Mouse (Mus musculus) frontal cortex, postnatal 36 days (tissue): ENCODE data around the gene Arpc5.
A peak's percentile ranks its signal among the peaks of the same experiment; 100 is the strongest.

Source experiments
- DNase-seq, 2 experiments: peaks; one replicate each; pipeline ENCODE4 v3.0.0; 2022; ENCODE audit warnings: low spot score in 2 of 2

The Arpc5 gene

DNA sequence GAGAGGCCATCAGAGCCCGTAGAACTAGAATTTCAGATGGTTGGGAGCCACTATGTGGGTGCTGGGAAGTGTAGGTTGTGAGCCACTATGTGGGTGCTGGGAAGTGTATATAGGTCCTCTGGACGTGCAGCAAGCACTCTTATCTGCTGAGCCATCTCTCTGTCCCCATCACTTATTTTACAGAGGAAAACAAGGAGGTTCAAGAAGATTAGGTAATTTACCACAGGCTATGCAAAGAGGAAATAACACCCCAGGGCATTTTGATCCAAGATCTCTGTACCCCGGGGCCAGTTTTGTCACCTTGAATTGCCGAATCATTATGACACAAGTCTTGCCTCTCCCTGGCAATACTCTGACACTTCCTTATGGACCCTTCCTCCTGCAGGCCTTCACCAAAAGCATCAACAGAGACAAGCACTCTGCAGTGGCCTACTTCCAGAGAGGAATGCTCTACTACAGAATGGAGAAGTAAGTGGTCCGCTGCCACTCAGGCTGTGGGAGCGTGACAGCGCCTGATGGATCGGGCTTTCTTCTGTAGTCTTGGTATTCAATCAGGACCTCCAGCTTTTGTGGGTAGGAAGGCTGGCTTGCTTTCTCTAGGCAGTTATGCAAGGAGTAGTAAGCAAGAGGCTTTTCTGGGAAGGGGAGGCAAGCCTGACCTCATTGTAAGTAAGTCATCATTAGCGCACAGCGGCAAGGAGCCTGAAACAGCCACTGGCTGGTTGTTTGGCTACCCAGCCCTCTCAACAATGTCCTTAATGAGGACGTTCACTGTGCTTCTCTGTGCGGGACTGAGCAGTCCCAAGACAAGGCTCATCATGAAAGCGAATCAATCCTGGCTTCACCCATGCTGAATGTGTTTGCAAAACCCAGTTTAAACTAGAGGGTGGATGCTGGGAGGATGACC is 44.4 kb downstream of the Arpc5 start:
- DNase-seq = no peak

DNA sequence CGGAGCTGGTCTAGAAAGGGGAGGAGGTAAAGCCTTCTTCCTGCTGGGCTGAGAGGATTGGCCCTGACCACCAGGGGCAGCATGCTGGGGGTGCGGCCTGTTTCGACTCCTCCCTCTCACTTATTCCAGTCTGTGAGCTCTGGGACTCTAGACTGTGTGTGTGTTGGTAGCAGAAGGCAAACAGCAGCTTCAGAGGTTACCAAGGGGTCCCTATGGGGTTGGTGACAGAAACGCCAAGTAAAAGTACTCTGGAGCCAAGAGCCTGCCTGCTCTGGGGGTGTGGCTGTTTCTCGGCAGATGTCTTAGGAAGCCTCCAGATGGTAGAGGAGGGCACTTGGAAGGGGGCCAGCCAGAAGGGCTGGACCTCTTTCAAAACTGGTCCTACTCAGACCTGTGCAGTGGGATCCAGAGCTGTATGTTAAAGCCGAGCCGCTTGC is 48.9 kb downstream of the Arpc5 start:
- DNase-seq = peak in 1 of 2 experiments; percentile 36

DNA sequence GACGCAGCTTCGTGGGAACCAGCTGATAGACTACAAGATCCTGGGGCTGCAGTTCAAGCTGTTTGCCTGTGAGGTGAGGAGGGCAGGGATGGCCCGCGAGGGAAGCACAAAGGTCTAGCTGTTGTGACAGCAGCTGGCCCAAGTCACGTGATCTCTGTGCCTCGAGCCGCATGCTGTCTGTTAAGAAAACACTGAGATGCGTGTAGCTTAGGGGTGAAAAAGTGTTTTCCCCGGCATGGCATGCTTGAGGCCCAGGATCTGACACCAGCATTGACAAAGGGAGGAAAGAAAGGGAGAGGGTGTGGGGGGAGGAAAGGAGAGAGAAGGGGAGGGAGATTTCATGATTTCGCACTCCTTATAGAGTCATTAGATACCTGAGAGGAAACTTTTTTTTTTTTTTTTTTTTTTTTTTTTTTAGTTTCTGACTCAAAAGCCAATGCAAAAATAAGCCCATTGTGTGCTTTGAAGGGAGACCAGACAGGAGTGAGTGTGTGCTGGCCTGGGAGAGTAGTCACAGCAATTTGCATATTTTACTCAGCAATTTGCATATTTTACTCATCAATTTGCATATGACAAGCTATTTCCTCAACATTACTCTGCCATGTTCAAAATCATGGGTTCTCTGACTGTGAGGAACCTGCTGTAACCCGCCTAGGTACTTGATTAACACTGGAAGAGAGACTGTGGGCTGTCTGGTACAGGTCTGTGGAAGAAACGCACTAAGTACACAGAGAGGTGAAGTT is 50.9 kb downstream of the Arpc5 start:
- DNase-seq = no peak

DNA sequence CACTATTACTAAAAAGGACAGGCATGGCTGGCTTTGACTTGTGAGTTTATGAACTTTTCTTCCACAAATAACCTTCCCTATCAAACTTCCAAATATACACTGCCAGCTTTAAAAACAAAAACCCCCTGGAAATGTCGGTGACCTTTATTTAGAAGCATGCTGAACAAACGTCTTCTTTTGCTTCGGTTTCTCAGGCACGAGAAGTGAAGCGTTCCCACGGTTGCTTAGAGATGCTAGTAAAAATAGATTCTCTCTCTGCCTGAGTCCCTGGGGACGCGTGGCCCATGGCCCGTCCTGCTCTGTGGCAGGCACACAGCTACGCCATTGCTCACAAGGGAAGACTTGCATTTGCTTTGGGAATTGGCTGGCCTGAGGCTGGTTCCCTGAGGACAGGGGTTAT is 51.5 kb downstream of the Arpc5 start:
- peak in 1 of 2 experiments; percentile 40 for DNase-seq

DNA sequence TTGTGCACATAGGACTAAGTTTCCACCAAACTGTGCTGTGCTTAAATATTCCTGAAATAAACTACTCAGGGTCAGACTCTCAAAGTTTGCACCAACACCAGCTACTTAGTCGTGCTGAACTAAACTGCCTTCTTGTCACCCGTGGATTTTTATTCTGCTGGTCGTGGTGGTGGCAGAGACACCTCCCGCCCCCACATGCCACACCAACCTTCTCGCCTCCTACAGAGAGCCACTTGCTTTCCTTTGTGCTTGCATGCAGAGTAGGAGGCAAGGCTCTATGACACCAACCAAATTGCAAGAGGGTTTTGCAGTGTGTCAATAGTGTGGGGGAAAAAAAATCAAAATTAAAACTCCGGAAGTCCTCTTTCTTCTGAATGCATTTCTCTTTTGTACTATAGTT is 53.2 kb downstream of the Arpc5 start:
- no peak for DNase-seq

DNA sequence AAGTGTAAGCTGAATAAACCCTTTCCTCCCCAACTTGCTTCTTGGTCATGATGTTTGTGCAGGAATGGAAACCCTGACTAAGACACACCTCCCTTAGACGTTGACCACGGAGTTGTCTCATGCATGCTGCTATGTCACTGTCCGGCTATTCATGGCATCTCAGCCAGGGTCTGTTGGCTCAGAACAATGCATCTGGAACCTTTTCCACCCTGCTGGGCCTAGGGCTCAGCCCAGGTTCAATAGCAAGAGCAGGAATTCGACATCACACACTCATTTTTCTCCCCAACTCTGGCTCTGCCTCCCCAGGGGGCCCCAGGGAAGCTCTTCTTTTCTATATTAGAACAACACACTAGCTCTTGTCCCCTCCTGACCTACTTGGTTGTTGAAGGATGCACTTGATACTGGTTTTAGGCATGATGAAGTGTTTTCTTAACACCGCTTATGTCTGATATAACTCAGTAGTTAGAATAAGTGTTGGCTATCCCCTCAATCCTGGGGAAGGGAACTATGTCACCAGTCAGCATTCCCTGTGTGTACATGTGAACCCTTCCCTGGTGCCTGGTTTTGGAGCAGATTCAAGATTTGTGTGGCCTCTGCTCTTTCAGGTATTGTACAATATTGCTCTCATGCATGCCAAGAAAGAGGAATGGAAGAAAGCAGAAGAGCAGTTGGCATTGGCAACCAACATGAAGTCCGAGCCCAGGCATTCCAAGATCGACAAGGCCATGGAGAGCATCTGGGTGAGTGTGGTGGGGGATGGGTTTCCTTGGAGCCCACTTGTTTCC is 54.8 kb downstream of the Arpc5 start:
- no peak for DNase-seq

DNA sequence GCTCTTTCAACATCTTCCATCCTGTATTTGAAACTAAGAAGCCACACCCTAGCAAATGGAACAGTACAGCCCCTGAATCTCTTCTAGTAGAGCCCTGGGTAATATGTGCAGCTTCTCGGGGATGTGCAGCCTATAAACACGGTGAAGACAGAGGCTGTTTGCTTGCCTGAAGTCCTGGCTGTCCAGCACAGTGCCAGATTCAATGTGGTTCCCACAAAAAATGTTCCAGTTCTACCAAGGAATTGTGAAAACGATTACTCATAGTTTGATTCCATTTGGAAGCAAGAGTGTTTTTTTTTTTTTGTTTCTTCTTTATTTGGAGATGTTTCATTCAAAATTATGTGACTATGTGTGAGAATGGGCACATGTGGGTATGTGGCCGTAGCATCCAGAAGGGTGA is 55.4 kb downstream of the Arpc5 start:
- no peak for DNase-seq

DNA sequence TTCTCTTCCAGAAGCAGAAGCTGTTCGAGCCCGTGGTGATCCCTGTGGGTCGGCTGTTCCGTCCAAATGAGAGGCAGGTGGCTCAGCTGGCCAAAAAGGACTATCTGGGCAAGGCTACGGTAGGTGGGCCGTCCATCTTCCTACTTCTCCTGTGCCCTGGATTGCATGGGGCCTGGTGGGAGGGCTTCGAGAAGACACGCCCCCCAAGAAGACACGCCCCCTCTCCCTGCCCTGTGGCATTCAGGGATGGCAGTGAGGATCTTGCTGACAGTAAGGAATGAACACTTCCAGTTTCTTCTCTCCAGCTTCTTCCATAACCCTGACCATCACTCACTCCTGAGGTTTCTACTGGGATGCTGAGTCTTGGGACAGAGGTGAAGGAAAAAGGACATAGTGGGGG is 57.9 kb downstream of the Arpc5 start:
- no peak for DNase-seq
